In genomic region chr1:135731393-135731792, GRCm38 (mm10) we compare ENCODE assay signal across 11 mouse cellular contexts. TPM values are rescaled to one million over a fixed set of nuclear protein-coding genes. Genes with fewer than 3 reads are reported as not detected.
A peak's percentile ranks its signal among the peaks of the same experiment; 100 is the strongest.
DNase-seq lines count a peak whose midpoint lies in the region; ATAC-seq and TF ChIP-seq lines count a peak whose summit lies in the region.
"Had no signal": no experiment of that assay in that cellular context is flagged by ENCODE, and none has a peak within 500 bp of the region (broad histone marks: within the 10 kb centered on the region; RNA-seq: fewer than 3 reads in every experiment).

No protein-coding gene starts in this region.

- 15% methylated on average over 7 of the region's 7 CpGs for WGBS in heart, embryonic 12.5 days
- WGBS in limb, embryonic 11.5 days, result 70% methylated on average over 7 of the region's 7 CpGs
- 19% methylated on average over 7 of the region's 7 CpGs for WGBS in stomach, postnatal 0 days

- peak overlapping the region; percentile 96 for H3K27ac ChIP-seq in heart, embryonic 12.5 days (ENCODE audit: poor library complexity, severe bottlenecking)
- peak overlapping the region; percentile 48; the same call in 1 of the 2 replicates for H3K27ac ChIP-seq in limb, embryonic 11.5 days (replicated peaks; ENCODE audit: low read depth, low read length)
- peak overlapping the region; percentile 93 for H3K27ac ChIP-seq in stomach, postnatal 0 days (replicated peaks)

- no peaks in the 10 kb centered on the region for H3K27me3 ChIP-seq in heart, embryonic 12.5 days (replicated peaks)
- no peaks in the 10 kb centered on the region for H3K27me3 ChIP-seq in megakaryocyte, embryonic 14.5 days (replicated peaks)
- no peaks in the 10 kb centered on the region for H3K27me3 ChIP-seq in limb, embryonic 11.5 days (ENCODE audit: control insufficient read depth, insufficient read depth, low read length)
- H3K27me3 ChIP-seq in stomach, postnatal 0 days (ENCODE audit: control insufficient read depth, insufficient read depth, low read length), result no peaks in the 10 kb centered on the region

- peaks cover 80% of the 10 kb centered on the region for H3K4me1 ChIP-seq in heart, embryonic 12.5 days (replicated peaks)
- peaks cover 91% of the 10 kb centered on the region for H3K4me1 ChIP-seq in megakaryocyte, embryonic 14.5 days
- peaks cover 39% of the 10 kb centered on the region for H3K4me1 ChIP-seq in limb, embryonic 11.5 days (ENCODE audit: control insufficient read depth, insufficient read depth, low read length)
- peaks cover 31% of the 10 kb centered on the region for H3K4me1 ChIP-seq in stomach, postnatal 0 days (replicated peaks; ENCODE audit: control insufficient read depth, insufficient read depth)

- no peak for ATAC-seq in heart, embryonic 12.5 days (ENCODE audit: insufficient number of reproducible peaks, low FRiP score)
- no peak for ATAC-seq in megakaryocyte, adult 5-6 weeks (ENCODE audit: poor library complexity, severe bottlenecking)
- no peak for ATAC-seq in limb, embryonic 11.5 days (ENCODE audit: insufficient number of reproducible peaks, low FRiP score, low TSS enrichment, low read depth)
- ATAC-seq in stomach, postnatal 0 days (ENCODE audit: low FRiP score, low TSS enrichment), result no peak
- ATAC-seq: CD4-positive, CD25-positive, alpha-beta regulatory T cell, adult 4 months had no signal

- H3K36me3 ChIP-seq in heart, embryonic 12.5 days, result peaks cover 4% of the 10 kb centered on the region; the same call in 1 of the 2 replicates
- H3K36me3 ChIP-seq in megakaryocyte, embryonic 14.5 days (replicated peaks; ENCODE audit: low read length), result peaks cover 52% of the 10 kb centered on the region
- H3K36me3 ChIP-seq in limb, embryonic 11.5 days (ENCODE audit: control insufficient read depth, insufficient read depth, low read length), result no peaks in the 10 kb centered on the region
- H3K36me3 ChIP-seq in stomach, postnatal 0 days (ENCODE audit: control insufficient read depth, insufficient read depth, low read length), result no peaks in the 10 kb centered on the region

- H3K9ac ChIP-seq in heart, embryonic 12.5 days, result peak overlapping the region; percentile 92
- no peak overlapping the region for H3K9ac ChIP-seq in limb, embryonic 11.5 days (ENCODE audit: low read length)
- H3K9ac ChIP-seq in stomach, postnatal 0 days (ENCODE audit: low read length), result peak overlapping the region; percentile 73

- peak overlapping the region; percentile 75 for H3K4me2 ChIP-seq in heart, embryonic 12.5 days
- no peak overlapping the region for H3K4me2 ChIP-seq in limb, embryonic 11.5 days (ENCODE audit: low read depth, severe bottlenecking)
- peak overlapping the region; percentile 74 for H3K4me2 ChIP-seq in stomach, postnatal 0 days (replicated peaks; ENCODE audit: low read depth)

- no peak for DNase-seq in heart, adult 11 months
- DNase-seq in limb, embryonic 11.5 days (ENCODE audit: low spot score), result no peak
- no peak for DNase-seq in stomach, postnatal 0 days (ENCODE audit: low spot score)
- DNase-seq in layer of hippocampus, adult 9-11 months, result no peak
- no peak for DNase-seq in adrenal gland, postnatal 14 days
- DNase-seq: cerebellum, adult 8-10 months had no signal

- peak overlapping the region; percentile 65 for H3K4me3 ChIP-seq in heart, embryonic 12.5 days
- H3K4me3 ChIP-seq in megakaryocyte, embryonic 14.5 days (replicated peaks), result peak overlapping the region; percentile 50
- H3K4me3 ChIP-seq in limb, embryonic 11.5 days (ENCODE audit: low read depth, low read length), result no peak overlapping the region
- peak overlapping the region; percentile 55 for H3K4me3 ChIP-seq in stomach, postnatal 0 days (ENCODE audit: low read depth, low read length)

- H3K9me3 ChIP-seq in heart, embryonic 12.5 days (replicated peaks), result no peaks in the 10 kb centered on the region
- no peaks in the 10 kb centered on the region for H3K9me3 ChIP-seq in megakaryocyte, embryonic 14.5 days
- H3K9me3 ChIP-seq in limb, embryonic 11.5 days (ENCODE audit: control insufficient read depth, low read length), result no peaks in the 10 kb centered on the region
- H3K9me3 ChIP-seq in stomach, postnatal 0 days (ENCODE audit: control insufficient read depth, low read length), result no peaks in the 10 kb centered on the region

- peak; percentile 13 for TF ChIP-seq EP300 in stomach, postnatal 0 days (optimal IDR thresholded peaks at IDR 0.05)

- TF ChIP-seq CTCF in stomach, postnatal 0 days (IDR thresholded peaks at IDR 0.05; ENCODE audit: low read depth), result no peak

RNA-seq across cellular contexts. Expression of gene Csrp1, which starts 11.5 kb away (rescaled TPM):
- 266 and 270 TPM in 2 replicates for polyA plus RNA-seq in heart, embryonic 12.5 days (2016; fragmentation: Nextera tagmentation; extraction: Ambion mirVana)
- polyA plus RNA-seq in megakaryocyte, embryonic 14.5 days (2012; ENCODE audit: insufficient read depth, low replicate concordance), result 55.5 and 121 TPM in 2 replicates
- total RNA-seq in megakaryocyte, adult 5-6 weeks (2015), result 86.2 and 87.6 TPM in 2 replicates
- 99.9 and 100 TPM in 2 replicates for total RNA-seq in megakaryocyte, adult 5-6 weeks (2017)
- 50.5 and 51.2 TPM in 2 replicates for polyA plus RNA-seq in limb, embryonic 11.5 days (2014; fragmentation: Nextera tagmentation; extraction: Ambion mirVana)
- 418 and 496 TPM in 2 replicates for polyA plus RNA-seq in stomach, postnatal 0 days (2015; fragmentation: Nextera tagmentation; extraction: Ambion mirVana)
- total RNA-seq in adrenal gland, postnatal 14 days (2021), result 70.1 and 88.2 TPM in 2 replicates

RNA-seq across cellular contexts. Expression of gene Phlda3, which starts 34.5 kb away (rescaled TPM):
- 73.0 and 74.1 TPM in 2 replicates for polyA plus RNA-seq in heart, embryonic 12.5 days (2016; fragmentation: Nextera tagmentation; extraction: Ambion mirVana)
- 104 and 232 TPM in 2 replicates for polyA plus RNA-seq in megakaryocyte, embryonic 14.5 days (2012; ENCODE audit: insufficient read depth, low replicate concordance)
- total RNA-seq in megakaryocyte, adult 5-6 weeks (2015), result 0.75 TPM in 1 of 2 replicates, not detected in the other
- 0.22 and 1.2 TPM in 2 replicates for total RNA-seq in megakaryocyte, adult 5-6 weeks (2017)
- polyA plus RNA-seq in limb, embryonic 11.5 days (2014; fragmentation: Nextera tagmentation; extraction: Ambion mirVana), result 32.8 and 33.3 TPM in 2 replicates
- polyA plus RNA-seq in stomach, postnatal 0 days (2015; fragmentation: Nextera tagmentation; extraction: Ambion mirVana), result 91.1 and 92.2 TPM in 2 replicates
- 44.9 and 49.5 TPM in 2 replicates for total RNA-seq in adrenal gland, postnatal 14 days (2021)

RNA-seq across cellular contexts. Expression of gene Tnni1, which starts 47.8 kb away (rescaled TPM):
- polyA plus RNA-seq in heart, embryonic 12.5 days (2016; fragmentation: Nextera tagmentation; extraction: Ambion mirVana), result 3,113 and 3,172 TPM in 2 replicates
- 0.82 TPM in 1 of 2 replicates, not detected in the other for polyA plus RNA-seq in megakaryocyte, embryonic 14.5 days (2012; ENCODE audit: insufficient read depth, low replicate concordance)
- total RNA-seq in megakaryocyte, adult 5-6 weeks (2015), result 0.36 and 0.45 TPM in 2 replicates
- not detected in 2 replicates for total RNA-seq in megakaryocyte, adult 5-6 weeks (2017)
- 13.7 and 19.4 TPM in 2 replicates for polyA plus RNA-seq in limb, embryonic 11.5 days (2014; fragmentation: Nextera tagmentation; extraction: Ambion mirVana)
- 4.2 and 6.8 TPM in 2 replicates for polyA plus RNA-seq in stomach, postnatal 0 days (2015; fragmentation: Nextera tagmentation; extraction: Ambion mirVana)
- total RNA-seq in adrenal gland, postnatal 14 days (2021), result 0.34 TPM in 1 of 2 replicates, not detected in the other
- total RNA-seq: megakaryocyte progenitor cell, adult 5-6 weeks had no signal
- polyA plus RNA-seq: CD4-positive, CD25-positive, alpha-beta regulatory T cell, adult 4 months had no signal

Comparison
In these comparisons a context has a peak if more than half of its experiments do, and no peak if none do; other contexts are left out.
1. RNA of gene Tnni1, which starts 47.8 kb away (polyA plus RNA-seq): 3,113 to 3,172 TPM in heart, embryonic 12.5 days; 13.7 to 19.4 TPM in limb, embryonic 11.5 days, 4.2 to 6.8 TPM in stomach, postnatal 0 days and 0.82 TPM in megakaryocyte, embryonic 14.5 days; every median in the first group is over 100 times any median in the second.
2. Peak in every context shown above with its lines, with median percentiles within 50 percentile points of each other: H3K27ac ChIP-seq.